Mouse (Mus musculus): Measurements from ENCODE around the gene Ccdc58. TPM values are rescaled to one million over a fixed set of nuclear protein-coding genes. Genes with fewer than 3 reads are reported as not detected.
"Not testable (repeated sequence)": the region's sequence is repeated elsewhere in the genome, so short reads cannot be mapped to it uniquely, and the experiment has no call there.

Gene Ccdc58
- polyA plus RNA-seq (2014; fragmentation: Nextera tagmentation; extraction: Ambion mirVana), result 108 and 115 TPM in 2 replicates

GRCm38 (mm10) chr16:36071450-36072379, at the start of gene Ccdc58, which contains the start of gene Fam162a:
Gene Ccdc58 (plus strand): TSS chr16:36071685.
Gene Fam162a (minus strand): TSS chr16:36071594.
- Histone ChIP-seq H3K4me1 (ENCODE audit: control insufficient read depth, insufficient read depth, low read length) (0 out of 2 replicates have a peak, but pooled peaks cover 2% of the 10 kb centered on the region), H3K4me2 (ENCODE audit: low read depth, severe bottlenecking) (peak within 1 kb of the TSS; percentile 59), H3K9me3 (ENCODE audit: control insufficient read depth, low read length) (no peaks in the 10 kb centered on the region), H3K27ac (replicated peaks; ENCODE audit: low read depth, low read length) (peak within 1 kb of the TSS; percentile 86), H3K4me3 (ENCODE audit: low read depth, low read length) (peak within 1 kb of the TSS; percentile 65), H3K27me3 (ENCODE audit: control insufficient read depth, insufficient read depth, low read length) (no peaks in the 10 kb centered on the region), H3K36me3 (ENCODE audit: control insufficient read depth, insufficient read depth, low read length) (no peaks in the 10 kb centered on the region), H3K9ac (ENCODE audit: low read length) (peak within 1 kb of the TSS; percentile 70)
- DNase-seq (ENCODE audit: low spot score), result peak; percentile 94
- under 1% methylated on average over 74 of the region's 81 CpGs for WGBS
- peak; percentile 96 for ATAC-seq (ENCODE audit: insufficient number of reproducible peaks, low FRiP score, low TSS enrichment, low read depth)

- H3K4me2 ChIP-seq (ENCODE audit: low read depth, severe bottlenecking); ATAC-seq (ENCODE audit: insufficient number of reproducible peaks, low FRiP score, low TSS enrichment, low read depth); DNase-seq (ENCODE audit: low spot score); H3K9me3 ChIP-seq (ENCODE audit: control insufficient read depth, low read length); H3K4me3 ChIP-seq (ENCODE audit: low read depth, low read length); H3K36me3 ChIP-seq (ENCODE audit: control insufficient read depth, insufficient read depth, low read length); H3K27ac ChIP-seq (replicated peaks; ENCODE audit: low read depth, low read length); H3K4me1 ChIP-seq (ENCODE audit: control insufficient read depth, insufficient read depth, low read length); H3K9ac ChIP-seq (ENCODE audit: low read length); H3K27me3 ChIP-seq (ENCODE audit: control insufficient read depth, insufficient read depth, low read length): not testable (repeated sequence)
- 86% methylated on average over 1 of the region's 2 CpGs for WGBS
Observed at GRCm38 (mm10) chr16:36028120-36028519, 43.4 kb upstream of the Ccdc58 start.

GRCm38 (mm10) chr16:36040640-36041624, 30.6 kb upstream of the Ccdc58 start, which contains the start of gene Wdr5b:
Gene Wdr5b (plus strand): TSS chr16:36041190.
- H3K9ac ChIP-seq (ENCODE audit: low read length), result peak within 1 kb of the TSS; percentile 71
- H3K27ac ChIP-seq (replicated peaks; ENCODE audit: low read depth, low read length), result no peak within 1 kb of the TSS
- H3K36me3 ChIP-seq (ENCODE audit: control insufficient read depth, insufficient read depth, low read length), result peaks cover 3% of the 10 kb centered on the region; the same call in 1 of the 2 replicates
- peak within 1 kb of the TSS; percentile 70 for H3K4me2 ChIP-seq (ENCODE audit: low read depth, severe bottlenecking)
- peak within 1 kb of the TSS; percentile 56 for H3K4me3 ChIP-seq (ENCODE audit: low read depth, low read length)
- ATAC-seq (ENCODE audit: insufficient number of reproducible peaks, low FRiP score, low TSS enrichment, low read depth) (peak; percentile 94), DNase-seq (ENCODE audit: low spot score) (peak; percentile 87)
- no peaks in the 10 kb centered on the region for H3K27me3 ChIP-seq (ENCODE audit: control insufficient read depth, insufficient read depth, low read length)
- peaks cover 6% of the 10 kb centered on the region; the same call in 1 of the 2 replicates for H3K4me1 ChIP-seq (ENCODE audit: control insufficient read depth, insufficient read depth, low read length)
- no peaks in the 10 kb centered on the region for H3K9me3 ChIP-seq (ENCODE audit: control insufficient read depth, low read length)
- WGBS, result 2% methylated on average over 39 of the region's 39 CpGs

GRCm38 (mm10) chr16:36041625-36042020, 29.9 kb upstream of the Ccdc58 start:
- ATAC-seq (ENCODE audit: insufficient number of reproducible peaks, low FRiP score, low TSS enrichment, low read depth), result no peak
- Histone ChIP-seq H3K36me3 (ENCODE audit: control insufficient read depth, insufficient read depth, low read length) (peaks cover 6% of the 10 kb centered on the region; the same call in 1 of the 2 replicates), H3K9me3 (ENCODE audit: control insufficient read depth, low read length) (no peaks in the 10 kb centered on the region), H3K4me2 (ENCODE audit: low read depth, severe bottlenecking) (peak overlapping the region; percentile 70), H3K9ac (ENCODE audit: low read length) (peak overlapping the region; percentile 71), H3K27ac (replicated peaks; ENCODE audit: low read depth, low read length) (no peak overlapping the region), H3K27me3 (ENCODE audit: control insufficient read depth, insufficient read depth, low read length) (no peaks in the 10 kb centered on the region), H3K4me3 (ENCODE audit: low read depth, low read length) (peak overlapping the region; percentile 56), H3K4me1 (ENCODE audit: control insufficient read depth, insufficient read depth, low read length) (peaks cover 6% of the 10 kb centered on the region; the same call in 1 of the 2 replicates)
- DNase-seq (ENCODE audit: low spot score), result no peak
- WGBS, result 29% methylated on average over 11 of the region's 11 CpGs

GRCm38 (mm10) chr16:36043073-36043472, 28.4 kb upstream of the Ccdc58 start:
- Histone ChIP-seq H3K36me3 (ENCODE audit: control insufficient read depth, insufficient read depth, low read length) (peaks cover 11% of the 10 kb centered on the region; the same call in 1 of the 2 replicates), H3K4me1 (ENCODE audit: control insufficient read depth, insufficient read depth, low read length) (peaks cover 6% of the 10 kb centered on the region; the same call in 1 of the 2 replicates), H3K27me3 (ENCODE audit: control insufficient read depth, insufficient read depth, low read length) (no peaks in the 10 kb centered on the region), H3K9me3 (ENCODE audit: control insufficient read depth, low read length) (no peaks in the 10 kb centered on the region), H3K4me3 (ENCODE audit: low read depth, low read length) (no peak overlapping the region), H3K4me2 (ENCODE audit: low read depth, severe bottlenecking) (no peak overlapping the region), H3K27ac (replicated peaks; ENCODE audit: low read depth, low read length) (no peak overlapping the region), H3K9ac (ENCODE audit: low read length) (no peak overlapping the region)
- 88% methylated on average over 10 of the region's 10 CpGs for WGBS
- ATAC-seq (ENCODE audit: insufficient number of reproducible peaks, low FRiP score, low TSS enrichment, low read depth) (no peak), DNase-seq (ENCODE audit: low spot score) (no peak)

- ATAC-seq (ENCODE audit: insufficient number of reproducible peaks, low FRiP score, low TSS enrichment, low read depth), result no peak
- no peak overlapping the region for H3K27ac ChIP-seq (replicated peaks; ENCODE audit: low read depth, low read length)
- peaks cover 6% of the 10 kb centered on the region; the same call in 1 of the 2 replicates for H3K4me1 ChIP-seq (ENCODE audit: control insufficient read depth, insufficient read depth, low read length)
- H3K9me3 ChIP-seq (ENCODE audit: control insufficient read depth, low read length), result no peaks in the 10 kb centered on the region
- no peak for DNase-seq (ENCODE audit: low spot score)
- no peak overlapping the region for H3K4me3 ChIP-seq (ENCODE audit: low read depth, low read length)
- WGBS, result 86% methylated on average over 4 of the region's 4 CpGs
- H3K36me3 ChIP-seq (ENCODE audit: control insufficient read depth, insufficient read depth, low read length), result peaks cover 18% of the 10 kb centered on the region
- H3K4me2 ChIP-seq (ENCODE audit: low read depth, severe bottlenecking), result no peak overlapping the region
- H3K9ac ChIP-seq (ENCODE audit: low read length), result no peak overlapping the region
- no peaks in the 10 kb centered on the region for H3K27me3 ChIP-seq (ENCODE audit: control insufficient read depth, insufficient read depth, low read length)
Observed at GRCm38 (mm10) chr16:36043964-36044363, 27.5 kb upstream of the Ccdc58 start.

- H3K4me1 ChIP-seq (ENCODE audit: control insufficient read depth, insufficient read depth, low read length), result no peaks in the 10 kb centered on the region
- WGBS, result 88% methylated on average over 4 of the region's 4 CpGs
- H3K36me3 ChIP-seq (ENCODE audit: control insufficient read depth, insufficient read depth, low read length), result peaks cover 34% of the 10 kb centered on the region
- H3K27ac ChIP-seq (replicated peaks; ENCODE audit: low read depth, low read length), result no peak overlapping the region
- H3K4me3 ChIP-seq (ENCODE audit: low read depth, low read length), result no peak overlapping the region
- no peak overlapping the region for H3K9ac ChIP-seq (ENCODE audit: low read length)
- no peaks in the 10 kb centered on the region for H3K27me3 ChIP-seq (ENCODE audit: control insufficient read depth, insufficient read depth, low read length)
- ATAC-seq (ENCODE audit: insufficient number of reproducible peaks, low FRiP score, low TSS enrichment, low read depth), result no peak
- no peaks in the 10 kb centered on the region for H3K9me3 ChIP-seq (ENCODE audit: control insufficient read depth, low read length)
- DNase-seq (ENCODE audit: low spot score), result no peak
- H3K4me2 ChIP-seq (ENCODE audit: low read depth, severe bottlenecking), result no peak overlapping the region
Observed at GRCm38 (mm10) chr16:36047538-36047937, 23.9 kb upstream of the Ccdc58 start.

- DNase-seq (ENCODE audit: low spot score), result no peak
- H3K36me3 ChIP-seq (ENCODE audit: control insufficient read depth, insufficient read depth, low read length), result peaks cover 30% of the 10 kb centered on the region
Observed at GRCm38 (mm10) chr16:36051491-36051890, 20.0 kb upstream of the Ccdc58 start.

More at GRCm38 (mm10) chr16:36051491-36051890, 20.0 kb upstream of the Ccdc58 start:
- 94% methylated on average over 6 of the region's 6 CpGs for WGBS
- Histone ChIP-seq H3K4me3 (ENCODE audit: low read depth, low read length) (no peak overlapping the region), H3K4me2 (ENCODE audit: low read depth, severe bottlenecking) (no peak overlapping the region), H3K27ac (replicated peaks; ENCODE audit: low read depth, low read length) (no peak overlapping the region), H3K4me1 (ENCODE audit: control insufficient read depth, insufficient read depth, low read length) (no peaks in the 10 kb centered on the region), H3K9ac (ENCODE audit: low read length) (no peak overlapping the region), H3K9me3 (ENCODE audit: control insufficient read depth, low read length) (no peaks in the 10 kb centered on the region), H3K27me3 (ENCODE audit: control insufficient read depth, insufficient read depth, low read length) (no peaks in the 10 kb centered on the region)
- ATAC-seq (ENCODE audit: insufficient number of reproducible peaks, low FRiP score, low TSS enrichment, low read depth), result no peak

Measured in limb, embryonic 11.5 days (tissue).